Mouse (Mus musculus) lung, embryonic 14.5 days (tissue): ENCODE measurements at regions not wholly inside any gene's neighbourhood (a gene's known extent, or its start where the extent isn't known, plus 50 kb on each side); places are given as distances from the start of the nearest gene placed in this dataset.

Experiments used
- ATAC-seq: fragments of 200-750 bp; cut with Nextera tagmentation; 2 replicates; pipeline ENCODE4 v1.8.0; 2017; ENCODE audit warnings: mild to moderate bottlenecking, moderate TSS enrichment, moderate library complexity; ENCODE audit not compliant: insufficient read depth
- DNase-seq: peaks from one replicate; pipeline ENCODE4 v3.0.0-alpha.2; 2015
- H3K27ac ChIP-seq: fragments of 300-500 bp; sonication (generic); 2 replicates; pipeline ENCODE4 v1.5.1; 2014; ENCODE audit warnings: low read depth, mild to moderate bottlenecking, moderate library complexity
- H3K27me3 ChIP-seq: fragments of 300-500 bp; sonication (generic); 2 replicates; pipeline ENCODE4 v1.6.1; 2014; ENCODE audit warnings: low read length, control low read depth; ENCODE audit not compliant: insufficient read depth
- H3K36me3 ChIP-seq: fragments of 300-500 bp; sonication (generic); 2 replicates; pipeline ENCODE4 v1.6.1; 2014; ENCODE audit warnings: control low read depth; ENCODE audit not compliant: insufficient read depth
- H3K4me1 ChIP-seq: fragments of 300-500 bp; sonication (generic); 2 replicates; pipeline ENCODE4 v1.6.1; 2014; ENCODE audit warnings: antibody characterized with exemption, control low read depth; ENCODE audit not compliant: insufficient read depth
- H3K4me2 ChIP-seq: fragments of 300-500 bp; sonication (generic); 2 replicates; pipeline ENCODE4 v1.6.1; 2014; ENCODE audit warnings: mild to moderate bottlenecking
- H3K4me3 ChIP-seq: fragments of 300-500 bp; sonication (generic); 2 replicates; pipeline ENCODE4 v1.5.1; 2014; ENCODE audit warnings: low read depth, low read length
- H3K9ac ChIP-seq: fragments of 300-500 bp; sonication (generic); 2 replicates; pipeline ENCODE4 v1.6.1; 2014
- H3K9me3 ChIP-seq: fragments of 300-500 bp; sonication (generic); 2 replicates; pipeline ENCODE4 v1.6.1; 2016; ENCODE audit warnings: low read depth, low read length, control low read depth
- CTCF ChIP-seq: IDR thresholded peaks from 2 replicates; pipeline ENCODE4 v1.5.1; 2016; ENCODE audit warnings: antibody characterized with exemption, low read depth
- WGBS: fragments of 180-500 bp; shearing (Covaris S2); extraction: QIAGEN DNeasy Blood & Tissue Kit; methylation state at CpG from one replicate; pipeline ENCODE4 v1.1.7; 2014; 5-methylcytosine and 5-hydroxymethylcytosine counted together

DNA sequence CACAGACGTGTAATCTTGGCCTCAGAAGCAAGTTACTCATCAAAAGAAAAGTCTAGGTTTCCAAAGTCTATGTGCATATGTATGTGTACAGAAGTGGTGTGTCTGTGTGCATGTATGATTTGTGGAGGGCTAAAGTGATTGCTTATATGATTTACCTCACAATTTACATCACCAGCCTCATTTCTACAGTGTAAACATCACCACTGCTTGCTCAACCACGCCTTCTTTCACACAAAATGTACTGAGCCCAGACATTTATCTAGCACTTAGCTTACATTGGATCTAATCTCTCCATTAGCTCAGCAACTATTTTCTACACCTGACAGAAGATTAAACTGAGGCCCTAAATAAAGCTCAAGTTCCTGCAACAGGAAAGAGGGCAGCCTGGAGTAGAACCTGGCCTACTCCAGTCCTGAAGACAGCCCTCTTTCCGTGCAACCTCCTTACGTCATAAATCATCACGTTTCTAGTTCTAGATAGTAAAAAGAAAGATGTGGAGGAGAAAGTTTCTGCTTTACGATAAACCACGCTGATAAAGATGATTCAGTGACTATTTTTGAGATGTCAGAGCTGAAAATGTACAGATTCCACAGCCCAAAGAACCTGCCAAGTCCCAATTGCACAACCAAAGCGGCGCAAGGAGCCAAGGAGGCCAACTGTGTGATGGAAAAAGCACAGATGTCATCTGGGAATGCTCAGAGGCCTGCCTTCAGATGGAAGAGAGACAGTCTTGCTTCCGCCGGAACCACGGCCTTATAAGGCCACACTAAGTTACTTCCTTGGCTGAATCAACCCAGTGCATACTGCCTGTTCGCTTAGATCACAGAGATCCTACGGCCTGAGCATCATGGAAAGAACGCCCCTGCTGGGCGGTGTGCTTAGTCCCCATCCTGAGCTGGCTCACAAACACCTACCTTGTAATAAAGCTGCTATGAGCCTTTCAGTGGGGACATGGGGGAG is 72.5 kb upstream of the Thbs1 start:
- 46% methylated on average over 16 of the region's 16 CpGs for WGBS
- Histone ChIP-seq H3K4me2 (no peak overlapping the region), H3K4me3 (no peak overlapping the region), H3K36me3 (no peaks in the 10 kb centered on the region), H3K27me3 (no peaks in the 10 kb centered on the region), H3K9ac (no peak overlapping the region), H3K9me3 (no peaks in the 10 kb centered on the region), H3K27ac (peak overlapping the region; percentile 85), H3K4me1 (peaks cover 9% of the 10 kb centered on the region; the same call in 1 of the 2 replicates)
- peak; percentile 96 for DNase-seq
- peak; percentile 51 for TF ChIP-seq CTCF
- ATAC-seq = peak; percentile 97

- Histone ChIP-seq H3K9me3 (no peaks in the 10 kb centered on the region), H3K9ac (no peak overlapping the region), H3K4me2 (no peak overlapping the region), H3K36me3 (no peaks in the 10 kb centered on the region), H3K27ac (peak overlapping the region; percentile 85), H3K27me3 (no peaks in the 10 kb centered on the region), H3K4me3 (no peak overlapping the region), H3K4me1 (peaks cover 9% of the 10 kb centered on the region; the same call in 1 of the 2 replicates)
- DNase-seq = no peak
- WGBS = 72% methylated on average over 4 of the region's 4 CpGs
- no peak for TF ChIP-seq CTCF
- peak; percentile 29; the same call in 1 of the 2 replicates for ATAC-seq
Measured at GRCm38 (mm10) chr2:118039819-118040206, 71.9 kb upstream of the Thbs1 start.

- TF ChIP-seq CTCF = no peak
- no peaks in the 10 kb centered on the region for H3K36me3 ChIP-seq
- 59% methylated on average over 5 of the region's 5 CpGs for WGBS
- ATAC-seq (no peak), DNase-seq (no peak)
- no peaks in the 10 kb centered on the region for H3K9me3 ChIP-seq
- no peak overlapping the region for H3K4me2 ChIP-seq
- peaks cover 9% of the 10 kb centered on the region; the same call in 1 of the 2 replicates for H3K4me1 ChIP-seq
- no peak overlapping the region for H3K4me3 ChIP-seq
- H3K27me3 ChIP-seq = no peaks in the 10 kb centered on the region
- H3K9ac ChIP-seq = no peak overlapping the region
- H3K27ac ChIP-seq = peak overlapping the region; percentile 71; the same call in 1 of the 2 replicates
Measured at GRCm38 (mm10) chr2:118042380-118043055, 69.2 kb upstream of the Thbs1 start.

GRCm38 (mm10) chr2:118044666-118045065 is 67.0 kb upstream of the Thbs1 start:
- Histone ChIP-seq H3K27me3 (no peaks in the 10 kb centered on the region), H3K4me2 (no peak overlapping the region), H3K36me3 (no peaks in the 10 kb centered on the region), H3K27ac (no peak overlapping the region), H3K9ac (no peak overlapping the region), H3K9me3 (no peaks in the 10 kb centered on the region), H3K4me1 (peaks cover 9% of the 10 kb centered on the region; the same call in 1 of the 2 replicates), H3K4me3 (no peak overlapping the region)
- no peak for TF ChIP-seq CTCF
- ATAC-seq = no peak
- DNase-seq = no peak
- WGBS = 71% methylated on average over 1 of the region's 1 CpGs

DNA sequence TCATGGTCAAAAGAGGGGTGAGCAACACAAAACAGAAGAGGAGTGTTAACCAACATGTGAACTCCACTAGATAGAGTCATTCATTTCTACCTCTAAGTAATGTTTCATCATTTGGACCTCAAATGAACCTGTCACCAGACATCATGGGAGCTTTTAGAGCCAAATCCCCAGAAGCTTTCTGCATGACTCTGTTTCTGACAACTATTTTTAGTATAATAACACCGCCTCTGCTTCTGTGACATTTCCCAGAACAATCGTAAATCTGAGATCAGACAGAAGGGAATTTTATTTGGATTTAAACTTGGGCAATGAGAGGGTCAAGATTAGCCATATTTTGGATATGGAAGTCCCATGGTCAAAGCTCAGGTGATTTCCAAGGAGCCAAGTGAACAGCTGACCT is 61.4 kb upstream of the Thbs1 start:
- ATAC-seq (no peak), DNase-seq (no peak)
- Histone ChIP-seq H3K36me3 (no peaks in the 10 kb centered on the region), H3K4me1 (no peaks in the 10 kb centered on the region; the same call in 1 of the 2 replicates), H3K4me3 (no peak overlapping the region), H3K9me3 (no peaks in the 10 kb centered on the region), H3K9ac (no peak overlapping the region), H3K4me2 (no peak overlapping the region), H3K27me3 (no peaks in the 10 kb centered on the region), H3K27ac (no peak overlapping the region)
- 82% methylated on average over 2 of the region's 2 CpGs for WGBS
- TF ChIP-seq CTCF = no peak

DNA sequence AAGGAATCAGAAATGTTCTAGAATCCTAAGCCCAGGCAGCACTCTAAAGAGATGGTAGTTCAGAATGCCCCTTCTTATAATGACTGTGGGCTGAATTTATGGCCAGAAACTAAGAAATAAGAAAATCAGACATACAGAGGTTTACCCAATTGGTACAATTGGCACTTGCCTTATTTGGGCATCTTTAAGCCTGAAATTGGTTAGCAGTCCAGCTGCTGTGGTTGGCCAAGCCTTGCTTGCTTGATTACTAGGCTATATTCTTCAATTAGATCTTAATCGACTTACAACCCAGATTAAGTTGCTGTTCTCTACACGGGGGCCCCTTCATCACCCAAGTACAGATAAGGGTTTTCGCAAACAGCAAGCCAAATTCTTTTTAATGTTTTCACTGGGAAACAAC is 60.1 kb upstream of the Thbs1 start:
- no peaks in the 10 kb centered on the region; the same call in 1 of the 2 replicates for H3K4me1 ChIP-seq
- H3K9me3 ChIP-seq = no peaks in the 10 kb centered on the region
- H3K4me3 ChIP-seq = no peak overlapping the region
- H3K9ac ChIP-seq = no peak overlapping the region
- no peak overlapping the region for H3K4me2 ChIP-seq
- TF ChIP-seq CTCF = no peak
- H3K27ac ChIP-seq = no peak overlapping the region
- ATAC-seq (no peak), DNase-seq (no peak)
- no peaks in the 10 kb centered on the region for H3K27me3 ChIP-seq
- no peaks in the 10 kb centered on the region for H3K36me3 ChIP-seq
- 83% methylated on average over 3 of the region's 3 CpGs for WGBS

DNA sequence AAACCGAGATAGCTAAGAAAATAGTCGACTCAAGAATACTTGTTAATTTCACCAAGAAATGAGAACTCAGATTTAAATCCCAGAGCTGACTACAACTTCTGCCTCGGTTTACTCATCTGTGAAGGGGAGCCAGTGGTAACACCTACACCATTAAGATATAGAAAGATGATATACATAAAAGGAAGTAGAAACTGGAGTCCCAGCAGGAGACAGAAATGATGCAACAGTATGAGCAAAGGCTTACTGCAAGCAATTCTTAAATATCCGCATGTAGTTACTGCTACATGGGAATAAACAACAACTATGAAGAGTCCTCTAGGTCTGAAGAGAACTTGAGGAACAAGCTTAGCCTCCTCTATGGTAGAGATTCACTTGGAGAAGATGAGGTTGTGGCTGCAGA is 58.2 kb upstream of the Thbs1 start:
- no peak overlapping the region for H3K9ac ChIP-seq
- no peak for ATAC-seq
- H3K4me2 ChIP-seq = no peak overlapping the region
- H3K36me3 ChIP-seq = no peaks in the 10 kb centered on the region
- no peak overlapping the region for H3K27ac ChIP-seq
- H3K4me1 ChIP-seq = peaks cover 4% of the 10 kb centered on the region; the same call in 1 of the 2 replicates
- DNase-seq = no peak
- 90% methylated on average over 4 of the region's 4 CpGs for WGBS
- TF ChIP-seq CTCF = no peak
- H3K27me3 ChIP-seq = no peaks in the 10 kb centered on the region
- no peak overlapping the region for H3K4me3 ChIP-seq
- no peaks in the 10 kb centered on the region for H3K9me3 ChIP-seq
